Mouse (Mus musculus) forebrain, embryonic 10.5 days (tissue): Measurements from ENCODE around the gene Epn3. TPM values are rescaled to one million over a fixed set of nuclear protein-coding genes. Genes with fewer than 3 reads are reported as not detected.

ENCODE experiments used
- DNase-seq: peaks from one replicate; pipeline ENCODE4 v3.0.0-alpha.2; 2017; ENCODE audit warnings: low spot score; ENCODE audit errors: extremely low spot score
- H3K27ac ChIP-seq: fragments of 300-500 bp; sonication (generic); 2 replicates; pipeline ENCODE4 v1.5.1; 2016; ENCODE audit warnings: mild to moderate bottlenecking
- H3K27me3 ChIP-seq: fragments of 300-500 bp; sonication (generic); 2 replicates; pipeline ENCODE4 v1.6.1; 2016; ENCODE audit warnings: mild to moderate bottlenecking; ENCODE audit not compliant: poor library complexity, severe bottlenecking
- H3K36me3 ChIP-seq: fragments of 300-500 bp; sonication (generic); replicated peaks from 2 replicates; pipeline ENCODE4 v1.6.1; 2016; ENCODE audit warnings: mild to moderate bottlenecking, moderate library complexity
- H3K4me1 ChIP-seq: fragments of 300-500 bp; sonication (generic); 2 replicates; pipeline ENCODE4 v1.6.1; 2016
- H3K4me3 ChIP-seq: fragments of 300-500 bp; sonication (generic); 2 replicates; pipeline ENCODE4 v1.5.1; 2016; ENCODE audit warnings: mild to moderate bottlenecking, moderate library complexity
- H3K9me3 ChIP-seq: fragments of 300-500 bp; sonication (generic); 2 replicates; pipeline ENCODE4 v1.6.1; 2016; ENCODE audit warnings: mild to moderate bottlenecking, moderate library complexity
- WGBS: fragments of 180-500 bp; shearing (Covaris S2); methylation state at CpG from one replicate; pipeline ENCODE4 v1.1.7; 2016; 5-methylcytosine and 5-hydroxymethylcytosine counted together
- polyA plus RNA-seq: library from polyadenylated mRNA; unstranded; fragments of >200 nt; fragmentation: Nextera tagmentation; extraction: Ambion mirVana; gene quantifications from 2 replicates; pipeline ENCODE4 v1.2.1, GENCODE M21; 2016

Gene Epn3
- polyA plus RNA-seq, 1 experiment from 2014 or later, result 1.6 TPM

DNA sequence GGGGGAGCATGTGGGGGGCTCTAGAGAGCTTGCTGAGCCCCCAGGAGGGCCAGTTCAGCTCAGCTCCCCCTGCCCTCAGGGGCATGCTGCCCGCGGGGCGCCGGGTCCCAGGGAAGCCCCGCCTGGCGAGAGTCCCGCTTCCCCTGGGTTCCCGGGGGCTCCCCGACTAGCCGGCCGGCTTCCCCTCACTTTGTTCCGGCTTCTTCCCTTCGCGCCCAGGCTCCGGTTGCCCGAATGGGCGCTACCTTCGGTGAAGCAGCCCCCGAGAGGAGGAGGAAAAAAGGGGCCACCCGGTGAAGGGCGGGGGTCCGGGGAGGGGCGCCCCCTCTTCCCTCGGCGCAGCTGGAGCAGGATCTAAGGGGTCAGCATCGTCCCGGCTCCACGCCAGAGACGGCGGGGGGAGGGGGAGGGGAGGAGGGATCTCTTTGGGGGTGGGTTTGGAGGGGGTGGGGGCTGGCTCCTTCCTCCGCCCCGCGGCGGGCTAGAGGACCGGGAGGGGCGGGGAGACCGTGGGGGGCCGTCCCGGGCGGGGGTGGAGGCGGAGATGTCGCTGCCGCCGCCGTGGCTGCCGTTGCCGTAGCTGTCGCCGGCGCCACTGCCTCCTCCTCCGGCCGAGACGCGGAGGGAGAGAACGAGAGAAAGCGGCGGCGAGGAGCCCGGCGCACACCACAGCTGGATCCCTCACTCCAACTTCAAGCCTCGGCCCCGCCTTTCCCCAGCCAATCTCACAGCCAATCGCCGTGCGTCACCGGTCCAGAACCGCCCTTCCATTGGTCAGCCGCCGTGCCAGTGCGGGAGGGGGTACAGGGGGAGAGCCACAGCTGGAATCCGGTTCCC, 25.8 kb downstream of the Epn3 start, which contains the start of gene Cacna1g:
Gene Cacna1g (minus strand): TSS at position 492 of the 837 bp plus-strand sequence.
- Histone ChIP-seq H3K36me3 (no peaks in the 10 kb centered on the region), H3K4me3 (peak within 1 kb of the TSS; percentile 79), H3K4me1 (peaks cover 80% of the 10 kb centered on the region), H3K27me3 (peaks cover 92% of the 10 kb centered on the region), H3K9me3 (no peaks in the 10 kb centered on the region), H3K27ac (peak within 1 kb of the TSS; percentile 94)
- under 1% methylated on average over 68 of the region's 71 CpGs for WGBS
- peak; percentile 89 for DNase-seq

DNA sequence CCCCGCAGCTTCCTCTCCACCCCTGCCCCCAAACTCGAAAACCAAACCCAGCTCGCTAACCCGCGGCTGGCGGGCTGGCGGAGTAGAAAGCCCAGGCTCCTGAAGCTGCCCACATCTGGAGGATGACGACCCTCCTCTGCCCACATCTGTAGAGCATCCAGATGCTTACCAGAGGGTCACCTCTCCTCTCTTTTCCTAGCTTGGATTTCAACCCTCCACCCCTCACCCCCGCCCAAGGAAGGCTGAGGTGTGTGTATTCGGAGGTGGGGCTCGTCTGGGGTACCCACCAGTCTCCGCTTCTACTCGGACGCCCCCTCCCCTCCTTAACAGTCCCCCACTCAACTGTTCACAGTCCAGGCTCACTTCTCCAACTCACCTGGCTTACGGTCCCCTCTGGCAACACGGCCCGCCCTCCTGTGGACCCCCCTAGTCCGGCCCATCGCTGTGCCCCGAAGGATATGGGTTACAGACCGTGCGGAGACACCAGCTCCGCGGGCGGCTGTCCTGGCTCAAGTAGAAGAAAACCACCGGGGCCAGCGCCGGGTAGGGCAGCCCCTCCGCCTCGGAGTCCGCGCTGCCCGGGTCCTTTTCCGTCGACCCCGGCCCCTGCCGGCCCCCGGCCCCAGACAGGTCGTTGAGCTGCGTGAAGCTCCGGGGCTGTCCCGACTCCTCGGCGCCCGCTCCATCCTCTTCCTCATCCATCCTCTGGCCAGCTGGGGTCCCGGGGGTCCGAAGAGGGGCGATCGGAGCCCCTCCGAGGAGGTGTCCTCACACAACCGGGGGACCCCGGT, 26.7 kb downstream of the Epn3 start:
- Histone ChIP-seq H3K4me1 (peaks cover 88% of the 10 kb centered on the region), H3K4me3 (peak overlapping the region; percentile 79), H3K36me3 (no peaks in the 10 kb centered on the region), H3K9me3 (no peaks in the 10 kb centered on the region), H3K27me3 (peaks cover 84% of the 10 kb centered on the region), H3K27ac (peak overlapping the region; percentile 94)
- WGBS, result under 1% methylated on average over 52 of the region's 52 CpGs
- peak; percentile 61 for DNase-seq

DNA sequence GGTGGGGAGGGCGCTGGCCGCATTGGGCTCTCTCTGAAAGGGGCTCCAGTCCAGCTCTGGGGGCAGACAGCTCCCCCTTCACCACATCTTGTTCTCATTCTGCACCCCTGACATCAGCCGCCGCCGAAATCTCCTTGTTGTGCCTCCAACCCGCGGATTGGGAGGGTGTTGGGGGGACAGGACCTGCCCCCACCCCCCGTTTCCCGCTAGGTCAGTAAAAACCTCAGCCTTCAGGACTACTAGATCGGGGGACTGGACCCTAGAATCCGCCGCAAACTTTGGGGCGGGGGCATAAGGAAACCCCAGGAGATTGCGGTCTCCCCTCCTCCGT, 27.2 kb downstream of the Epn3 start:
- Histone ChIP-seq H3K4me3 (peak overlapping the region; percentile 79), H3K27me3 (peaks cover 79% of the 10 kb centered on the region), H3K27ac (peak overlapping the region; percentile 94), H3K36me3 (no peaks in the 10 kb centered on the region), H3K4me1 (peaks cover 89% of the 10 kb centered on the region), H3K9me3 (no peaks in the 10 kb centered on the region)
- DNase-seq, result no peak
- WGBS, result under 1% methylated on average over 15 of the region's 15 CpGs

DNA sequence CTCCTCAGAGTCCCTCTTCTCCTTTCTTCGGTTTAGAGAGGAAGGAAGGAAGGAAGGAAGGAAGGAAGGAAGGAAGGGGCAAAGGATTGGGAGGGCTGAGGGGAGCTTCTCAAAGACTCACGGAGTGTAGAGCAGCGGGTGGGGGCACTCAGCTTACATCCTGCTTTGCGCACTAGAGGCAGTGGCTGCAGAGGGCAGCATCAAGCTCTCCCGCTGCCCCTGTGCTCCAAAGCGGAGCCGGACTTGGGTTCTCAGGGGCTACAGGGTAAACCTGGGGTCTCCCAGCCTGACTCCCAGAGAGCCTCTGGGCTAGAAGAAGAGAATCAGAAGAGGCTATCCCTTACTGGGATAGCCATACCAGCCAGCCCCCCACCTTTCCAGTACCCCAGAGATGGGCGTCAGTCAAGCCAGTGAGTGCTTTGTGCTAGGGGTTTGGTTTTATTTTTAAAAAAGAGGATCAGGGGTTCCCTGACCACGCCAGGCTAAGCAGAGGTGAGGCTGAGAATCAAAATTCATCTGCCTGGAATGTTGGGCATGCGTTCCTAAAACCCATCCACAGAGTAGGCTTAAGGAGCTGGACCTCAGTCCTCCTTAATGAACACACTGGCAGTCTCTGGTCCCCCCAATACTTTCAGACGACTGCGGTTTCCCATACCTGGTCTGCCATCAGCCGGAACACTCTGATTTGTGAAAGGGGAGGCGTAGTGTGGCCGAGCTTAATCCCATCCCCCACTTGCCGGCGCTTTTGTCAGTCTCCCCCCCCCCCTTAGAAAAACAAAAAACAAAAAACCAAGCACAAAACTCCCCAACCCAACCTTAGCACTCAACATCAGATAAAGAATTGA, 27.8 kb downstream of the Epn3 start:
- peaks cover 94% of the 10 kb centered on the region for H3K4me1 ChIP-seq
- H3K36me3 ChIP-seq, result no peaks in the 10 kb centered on the region
- no peaks in the 10 kb centered on the region for H3K9me3 ChIP-seq
- peaks cover 73% of the 10 kb centered on the region for H3K27me3 ChIP-seq
- H3K4me3 ChIP-seq, result peak overlapping the region; percentile 79
- 2% methylated on average over 17 of the region's 17 CpGs for WGBS
- peak overlapping the region; percentile 94 for H3K27ac ChIP-seq
- DNase-seq, result peak; percentile 36

DNA sequence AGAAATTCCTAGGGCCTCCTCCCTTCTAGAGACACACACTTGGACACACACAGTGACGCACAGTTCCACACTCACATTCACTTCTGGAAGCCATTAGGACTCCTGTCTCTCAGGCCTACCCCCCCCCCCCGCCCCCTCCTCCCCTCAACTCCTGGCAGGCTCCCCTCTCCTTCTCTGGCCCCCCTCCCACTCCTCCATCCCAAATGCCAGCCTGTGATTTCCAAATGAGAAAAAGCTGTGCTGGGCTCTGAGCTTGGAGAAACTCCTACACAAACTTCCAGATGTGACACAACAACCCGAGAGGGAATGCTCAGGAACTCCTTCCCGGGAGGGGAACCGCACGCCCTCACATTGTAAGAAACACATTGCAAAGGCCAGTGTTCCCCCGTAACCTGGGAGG, 29.4 kb downstream of the Epn3 start:
- Histone ChIP-seq H3K4me3 (peak overlapping the region; percentile 79), H3K27ac (peak overlapping the region; percentile 94), H3K36me3 (peaks cover 8% of the 10 kb centered on the region; the same call in 1 of the 2 replicates), H3K9me3 (no peaks in the 10 kb centered on the region), H3K4me1 (peaks cover 99% of the 10 kb centered on the region), H3K27me3 (peaks cover 57% of the 10 kb centered on the region)
- whole genome bisulfite sequencing, result 26% methylated on average over 7 of the region's 7 CpGs
- DNase-seq, result peak; percentile 49

DNA sequence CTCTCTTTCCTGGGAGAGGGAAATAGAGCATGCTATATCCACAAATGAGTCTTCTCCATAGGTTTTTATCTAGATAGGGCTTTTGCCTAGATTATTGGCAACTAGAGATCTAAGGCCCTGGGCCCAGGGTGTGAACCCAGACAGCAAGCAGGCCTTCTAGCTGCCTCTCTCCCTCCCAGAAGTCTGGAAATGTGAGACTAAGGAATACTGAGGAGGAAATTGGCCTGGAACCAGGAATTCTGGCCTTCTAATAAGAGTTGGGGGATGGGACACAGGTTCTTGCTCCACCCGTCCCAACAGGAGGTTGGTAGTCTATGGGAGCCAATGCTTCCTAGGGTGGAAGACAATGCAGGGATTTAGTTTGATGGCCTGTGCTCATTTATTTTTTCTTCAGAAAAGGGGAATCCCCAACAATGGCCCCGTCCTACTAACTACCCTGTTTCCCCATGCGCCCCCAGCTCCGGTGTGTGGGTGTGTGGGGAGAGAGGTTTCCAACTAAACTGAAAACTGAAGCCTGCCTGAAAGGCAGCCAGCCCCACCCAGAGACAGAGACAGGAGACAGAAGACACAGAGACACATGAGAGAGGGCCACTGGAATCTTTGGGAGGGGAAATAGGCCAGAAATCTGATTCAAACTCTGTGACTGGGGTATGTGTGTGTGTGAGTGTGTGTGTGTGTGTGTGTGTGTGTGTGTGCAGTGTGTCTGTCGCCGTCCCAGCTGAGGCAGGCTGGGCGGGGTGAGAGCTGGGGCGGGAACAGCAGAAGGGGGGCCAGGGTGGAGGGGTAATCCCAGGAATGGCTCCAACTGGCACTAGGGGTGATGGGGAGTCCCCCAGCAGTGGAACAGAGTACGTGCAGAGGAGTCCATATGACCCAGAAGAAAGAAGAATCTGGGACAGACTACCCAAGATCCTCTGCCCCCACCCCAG, 30.4 kb downstream of the Epn3 start:
- peak overlapping the region; percentile 79 for H3K4me3 ChIP-seq
- H3K27me3 ChIP-seq, result peaks cover 47% of the 10 kb centered on the region
- H3K9me3 ChIP-seq, result no peaks in the 10 kb centered on the region
- DNase-seq, result no peak
- H3K36me3 ChIP-seq, result peaks cover 8% of the 10 kb centered on the region; the same call in 1 of the 2 replicates
- H3K27ac ChIP-seq, result peak overlapping the region; percentile 94
- 4% methylated on average over 8 of the region's 9 CpGs for WGBS
- H3K4me1 ChIP-seq, result peaks cover 99% of the 10 kb centered on the region

DNA sequence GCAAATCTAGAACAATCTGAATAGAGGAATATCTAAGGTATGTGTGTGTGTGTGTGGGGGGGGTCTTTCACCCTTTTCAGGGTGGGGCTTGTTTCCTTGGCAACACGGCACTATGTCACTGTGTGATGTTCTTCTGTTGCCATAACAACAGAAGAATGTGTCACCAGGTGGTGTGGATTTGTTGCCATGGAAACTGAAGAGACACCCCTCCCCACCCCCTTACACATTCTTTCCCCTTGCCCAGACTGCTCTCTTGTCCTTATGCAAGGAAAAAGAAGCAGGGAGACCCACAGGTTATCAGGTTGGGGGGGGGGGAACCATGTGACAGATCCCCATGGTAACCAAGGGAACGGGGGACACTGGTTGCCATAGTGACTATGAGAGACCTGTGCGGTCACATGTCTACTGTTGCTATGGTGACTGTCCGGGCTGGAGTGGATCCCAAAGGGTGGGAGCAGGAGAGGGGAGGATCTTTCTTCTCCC, 31.2 kb downstream of the Epn3 start:
- DNase-seq, result peak; percentile 85
- Histone ChIP-seq H3K36me3 (peaks cover 10% of the 10 kb centered on the region; the same call in 1 of the 2 replicates), H3K27me3 (peaks cover 40% of the 10 kb centered on the region), H3K9me3 (no peaks in the 10 kb centered on the region), H3K4me1 (peaks cover 95% of the 10 kb centered on the region), H3K4me3 (peak overlapping the region; percentile 79), H3K27ac (peak overlapping the region; percentile 94)
- WGBS, result 19% methylated on average over 4 of the region's 4 CpGs

DNA sequence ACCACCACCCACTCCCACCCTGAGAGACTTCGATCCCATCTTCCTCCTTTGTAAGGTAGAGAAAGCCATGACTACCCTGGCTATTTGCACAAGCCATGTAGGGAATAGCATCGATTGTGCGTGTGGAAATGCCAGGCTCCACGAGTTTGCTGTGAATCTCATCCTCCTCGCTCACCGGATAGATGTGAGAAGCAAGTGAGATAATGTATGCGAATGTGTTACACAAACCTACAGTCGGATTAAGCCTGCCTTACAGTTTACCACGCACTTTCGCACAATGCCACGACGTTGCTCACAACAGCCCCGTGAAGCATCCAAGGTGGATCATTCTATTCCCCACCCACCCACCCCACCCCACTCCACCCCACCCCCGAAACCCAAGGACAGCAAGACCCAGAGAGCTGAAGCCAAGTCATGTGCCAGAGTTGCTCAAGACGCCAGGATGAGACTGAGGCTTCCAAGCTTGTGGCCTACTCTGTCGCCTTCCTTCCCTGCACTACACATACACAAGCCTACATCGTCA, 33.4 kb downstream of the Epn3 start:
- Histone ChIP-seq H3K4me3 (no peak overlapping the region), H3K36me3 (peaks cover 27% of the 10 kb centered on the region), H3K4me1 (peaks cover 73% of the 10 kb centered on the region), H3K27ac (peak overlapping the region; percentile 62), H3K27me3 (peaks cover 17% of the 10 kb centered on the region), H3K9me3 (no peaks in the 10 kb centered on the region)
- WGBS, result 92% methylated on average over 17 of the region's 17 CpGs
- DNase-seq, result no peak

DNA sequence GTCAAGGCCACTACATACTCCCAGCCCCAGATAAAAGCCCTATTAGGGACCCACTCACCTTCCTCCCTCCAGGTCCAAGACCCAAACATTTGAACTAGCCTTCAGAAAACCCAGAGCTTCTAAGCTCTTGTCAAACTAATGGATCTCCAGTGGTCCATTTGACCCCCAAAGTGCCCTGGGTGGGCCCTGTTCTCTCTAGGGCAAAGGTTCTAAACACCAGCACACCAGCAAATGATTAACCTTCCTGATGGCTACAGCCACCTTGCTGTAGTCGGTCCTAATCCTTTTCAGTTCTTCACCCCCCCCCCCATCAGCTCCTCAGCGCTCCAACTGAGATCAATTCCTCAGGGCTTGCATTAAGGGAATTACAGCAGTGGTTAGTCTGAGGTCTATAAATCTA, 35.6 kb downstream of the Epn3 start:
- Histone ChIP-seq H3K4me1 (peaks cover 68% of the 10 kb centered on the region), H3K9me3 (no peaks in the 10 kb centered on the region), H3K36me3 (peaks cover 42% of the 10 kb centered on the region), H3K27ac (0 out of 2 replicates have a peak overlapping the region, but pooled peaks have one; percentile 48), H3K27me3 (no peaks in the 10 kb centered on the region), H3K4me3 (no peak overlapping the region)
- WGBS, result 40% methylated on average over 2 of the region's 2 CpGs
- DNase-seq, result no peak

DNA sequence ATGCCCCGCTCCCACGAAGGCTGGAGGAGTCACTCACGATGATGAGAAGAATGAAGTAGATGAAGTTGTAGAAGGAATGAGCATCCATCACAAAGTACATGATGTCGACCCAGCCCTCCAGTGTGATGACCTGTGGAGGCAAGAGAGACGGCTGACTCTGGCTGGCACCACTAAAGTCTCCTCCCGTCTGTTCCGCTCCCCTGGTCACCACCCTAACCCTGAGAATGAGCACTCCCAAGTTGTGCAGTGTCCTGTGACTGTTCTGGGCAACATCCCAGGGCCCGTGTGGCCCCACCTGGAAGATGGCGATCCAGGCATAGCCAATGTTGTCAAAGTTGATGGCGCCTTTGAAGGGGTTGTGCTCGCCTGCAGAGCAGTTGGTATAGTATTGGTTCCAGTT, 37.9 kb downstream of the Epn3 start:
- H3K9me3 ChIP-seq, result no peaks in the 10 kb centered on the region
- H3K27me3 ChIP-seq, result no peaks in the 10 kb centered on the region
- H3K36me3 ChIP-seq, result peaks cover 62% of the 10 kb centered on the region
- no peak for DNase-seq
- no peak overlapping the region for H3K27ac ChIP-seq
- no peak overlapping the region for H3K4me3 ChIP-seq
- peaks cover 58% of the 10 kb centered on the region for H3K4me1 ChIP-seq
- 92% methylated on average over 11 of the region's 11 CpGs for WGBS

DNA sequence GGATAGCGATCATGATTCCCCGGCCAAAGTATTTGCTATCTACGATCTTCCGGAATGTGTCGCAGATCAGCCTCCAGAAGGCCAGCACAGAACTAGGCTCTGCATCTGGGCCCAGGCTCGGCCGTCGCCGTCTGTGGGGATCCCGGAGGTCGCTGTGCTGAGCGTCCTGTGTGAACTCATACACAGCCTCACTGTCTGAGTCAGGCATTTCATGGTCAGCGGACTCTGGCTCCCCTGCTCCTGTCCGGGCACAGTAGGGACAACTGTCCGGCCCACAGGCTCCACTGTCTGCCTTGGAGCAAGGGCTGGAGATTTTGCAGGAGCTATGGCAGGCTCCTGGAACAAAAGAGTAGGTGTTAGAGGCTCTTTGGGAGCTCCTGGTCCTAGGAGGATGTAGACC, 42.8 kb downstream of the Epn3 start:
- peaks cover 6% of the 10 kb centered on the region; the same call in 1 of the 2 replicates for H3K27me3 ChIP-seq
- no peaks in the 10 kb centered on the region for H3K9me3 ChIP-seq
- 87% methylated on average over 15 of the region's 15 CpGs for WGBS
- no peak overlapping the region for H3K4me3 ChIP-seq
- no peak for DNase-seq
- H3K27ac ChIP-seq, result no peak overlapping the region
- peaks cover 50% of the 10 kb centered on the region for H3K4me1 ChIP-seq
- peaks cover 76% of the 10 kb centered on the region for H3K36me3 ChIP-seq
